Mouse (Mus musculus) embryonic facial prominence, embryonic 13.5 days (tissue): ENCODE measurements around the gene Krt16. TPM values are rescaled to one million over a fixed set of nuclear protein-coding genes. Genes with fewer than 3 reads are reported as not detected.
"Not testable (repeated sequence)": the region's sequence is repeated elsewhere in the genome, so short reads cannot be mapped to it uniquely, and the experiment has no call there.

Experiments
- ATAC-seq: fragments of 200-750 bp; cut with Nextera tagmentation; 2 replicates; pipeline ENCODE4 v1.8.0; 2017; ENCODE audit warnings: low read depth; ENCODE audit not compliant: insufficient number of reproducible peaks, insufficient read depth, low FRiP score, low TSS enrichment
- H3K27ac ChIP-seq: fragments of 300-500 bp; sonication (generic); 2 replicates; pipeline ENCODE4 v1.5.1; 2015; ENCODE audit warnings: moderate library complexity, mild to moderate bottlenecking, inconsistent platforms
- H3K27me3 ChIP-seq: fragments of 300-500 bp; sonication (generic); 2 replicates; pipeline ENCODE4 v1.6.1; 2015; ENCODE audit warnings: mild to moderate bottlenecking, inconsistent platforms
- H3K36me3 ChIP-seq: fragments of 300-500 bp; sonication (generic); 2 replicates; pipeline ENCODE4 v1.6.1; 2015; ENCODE audit warnings: mild to moderate bottlenecking, inconsistent platforms
- H3K4me1 ChIP-seq: fragments of 300-500 bp; sonication (generic); 2 replicates; pipeline ENCODE4 v1.6.1; 2015; ENCODE audit warnings: inconsistent platforms
- H3K4me2 ChIP-seq: fragments of 300-500 bp; sonication (generic); 2 replicates; pipeline ENCODE4 v1.6.1; 2015; ENCODE audit warnings: moderate library complexity, mild to moderate bottlenecking, inconsistent platforms
- H3K4me3 ChIP-seq: fragments of 300-500 bp; sonication (generic); 2 replicates; pipeline ENCODE4 v1.5.1; 2015; ENCODE audit warnings: mild to moderate bottlenecking, inconsistent platforms
- H3K9ac ChIP-seq: fragments of 300-500 bp; sonication (generic); 2 replicates; pipeline ENCODE4 v1.6.1; 2015; ENCODE audit warnings: mild to moderate bottlenecking, inconsistent platforms
- H3K9me3 ChIP-seq: fragments of 300-500 bp; sonication (generic); 2 replicates; pipeline ENCODE4 v1.6.1; 2016; ENCODE audit warnings: inconsistent platforms
- WGBS: fragments of 180-500 bp; shearing (Covaris S2); methylation state at CpG from one replicate; pipeline ENCODE4 v1.1.7; 2015; ENCODE audit warnings: mixed read lengths; 5-methylcytosine and 5-hydroxymethylcytosine counted together
- polyA plus RNA-seq: library from polyadenylated mRNA; unstranded; fragments of >200 nt; fragmentation: Nextera tagmentation; extraction: Ambion mirVana; gene quantifications from 2 replicates; pipeline ENCODE4 v1.2.1, GENCODE M21; 2015

Krt16 gene
- polyA plus RNA-seq, 1 experiment from 2014 or later = 0.45 TPM

GRCm38 (mm10) chr11:100255514-100255913 is 6.8 kb upstream of the Krt16 start:
- H3K9ac ChIP-seq = no peak overlapping the region
- no peak overlapping the region for H3K4me3 ChIP-seq
- 0 out of 2 replicates have a peak, but pooled peaks cover 1% of the 10 kb centered on the region for H3K4me1 ChIP-seq
- H3K27me3 ChIP-seq = no peaks in the 10 kb centered on the region
- no peak overlapping the region for H3K27ac ChIP-seq
- H3K4me2 ChIP-seq = no peak overlapping the region
- H3K9me3 ChIP-seq = no peaks in the 10 kb centered on the region
- H3K36me3 ChIP-seq = no peaks in the 10 kb centered on the region
- WGBS = 94% methylated on average over 6 of the region's 6 CpGs
- no peak for ATAC-seq

GRCm38 (mm10) chr11:100254360-100255090 is 5.8 kb upstream of the Krt16 start:
- Histone ChIP-seq H3K27ac (no peak overlapping the region), H3K9me3 (no peaks in the 10 kb centered on the region), H3K4me2 (no peak overlapping the region), H3K36me3 (no peaks in the 10 kb centered on the region), H3K4me1 (no peaks in the 10 kb centered on the region), H3K27me3 (no peaks in the 10 kb centered on the region), H3K9ac (no peak overlapping the region), H3K4me3 (no peak overlapping the region)
- no peak for ATAC-seq
- WGBS = 67% methylated on average over 5 of the region's 5 CpGs

- WGBS = 80% methylated on average over 7 of the region's 7 CpGs
- H3K4me3 ChIP-seq, H3K9ac ChIP-seq, H3K27ac ChIP-seq, ATAC-seq, H3K4me2 ChIP-seq, H3K36me3 ChIP-seq, H3K9me3 ChIP-seq, H3K4me1 ChIP-seq, H3K27me3 ChIP-seq: not testable (repeated sequence)
These were observed 2.2 kb downstream of the Krt16 start for GRCm38 (mm10) chr11:100246471-100246870.

DNA sequence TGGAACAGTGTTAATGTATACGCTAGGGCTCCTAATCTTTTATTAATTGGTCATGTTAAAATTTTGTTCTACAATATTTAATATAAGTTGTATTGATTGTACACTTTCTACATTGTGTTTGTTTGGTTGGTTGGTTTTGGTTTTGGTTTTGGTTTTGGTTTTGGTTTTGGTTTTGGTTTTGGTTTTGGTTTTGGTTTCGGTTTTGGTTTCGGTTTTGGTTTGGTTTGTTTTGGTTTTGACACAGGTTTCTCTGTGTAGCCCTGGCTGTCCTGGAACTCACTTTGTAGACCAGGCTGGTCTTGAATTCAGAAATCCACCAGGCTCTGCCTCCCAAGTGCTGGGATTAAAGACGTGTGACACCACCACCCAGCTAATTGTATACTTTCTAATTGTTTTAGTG is 8.4 kb downstream of the Krt16 start:
- peaks cover 10% of the 10 kb centered on the region; the same call in 1 of the 2 replicates for H3K9me3 ChIP-seq
- not testable (repeated sequence) for H3K4me3 ChIP-seq

GRCm38 (mm10) chr11:100221741-100222140 is 27.0 kb downstream of the Krt16 start:
- 63% methylated on average over 8 of the region's 8 CpGs for WGBS
- peaks cover 5% of the 10 kb centered on the region for H3K9me3 ChIP-seq
- 0 out of 2 replicates have a peak, but pooled peaks have one; percentile 3 for ATAC-seq
- no peaks in the 10 kb centered on the region for H3K36me3 ChIP-seq
- no peak overlapping the region for H3K4me3 ChIP-seq
- no peak overlapping the region for H3K27ac ChIP-seq
- H3K4me2 ChIP-seq = no peak overlapping the region
- no peaks in the 10 kb centered on the region for H3K4me1 ChIP-seq
- no peaks in the 10 kb centered on the region for H3K27me3 ChIP-seq
- no peak overlapping the region for H3K9ac ChIP-seq

More for the DNA sequence above, 8.4 kb downstream of the Krt16 start:
- not testable (repeated sequence) for H3K4me1 ChIP-seq, H3K27ac ChIP-seq, H3K4me2 ChIP-seq, H3K27me3 ChIP-seq, H3K9ac ChIP-seq, H3K36me3 ChIP-seq, ATAC-seq
- 86% methylated on average over 4 of the region's 4 CpGs for WGBS

GRCm38 (mm10) chr11:100219304-100219703 is 29.4 kb downstream of the Krt16 start:
- Histone ChIP-seq H3K9ac (no peak overlapping the region), H3K36me3 (no peaks in the 10 kb centered on the region), H3K27ac (no peak overlapping the region), H3K4me1 (no peaks in the 10 kb centered on the region), H3K9me3 (no peaks in the 10 kb centered on the region), H3K4me2 (no peak overlapping the region), H3K4me3 (no peak overlapping the region), H3K27me3 (no peaks in the 10 kb centered on the region)
- WGBS = 84% methylated on average over 4 of the region's 4 CpGs
- ATAC-seq = no peak

- Histone ChIP-seq H3K9me3 (no peaks in the 10 kb centered on the region), H3K4me3 (no peak overlapping the region), H3K27ac (peak overlapping the region; percentile 75), H3K36me3 (no peaks in the 10 kb centered on the region), H3K4me2 (peak overlapping the region; percentile 11; the same call in 1 of the 2 replicates), H3K4me1 (no peaks in the 10 kb centered on the region), H3K9ac (no peak overlapping the region), H3K27me3 (no peaks in the 10 kb centered on the region)
- ATAC-seq = no peak
- 43% methylated on average over 6 of the region's 6 CpGs for WGBS
These were observed 40.2 kb downstream of the Krt16 start for GRCm38 (mm10) chr11:100208542-100208941.

DNA sequence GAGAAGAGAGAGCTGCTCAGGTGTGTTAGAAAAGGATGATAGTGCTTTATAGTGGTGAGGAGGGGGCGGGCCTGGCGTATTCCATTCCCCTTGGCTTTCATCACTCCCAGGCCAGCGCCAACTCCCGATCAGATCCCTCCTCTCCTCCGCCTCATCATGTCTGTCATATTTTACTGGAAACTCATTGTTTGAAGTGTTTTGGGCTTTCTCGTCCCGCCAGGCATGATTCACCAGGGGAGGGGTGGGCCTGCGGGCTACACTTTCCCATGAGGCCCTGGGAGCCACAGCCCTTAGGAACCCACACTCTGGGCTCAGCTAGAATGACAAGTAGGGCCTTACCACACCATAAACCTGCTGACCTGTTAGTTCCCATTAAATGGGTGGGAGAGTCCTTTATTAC is 41.2 kb downstream of the Krt16 start, which contains the start of gene Krt14:
Gene Krt14, minus strand, starts transcription at position 51 of the 400 bp plus-strand sequence.
- Histone ChIP-seq H3K27me3 (no peaks in the 10 kb centered on the region), H3K4me2 (peak within 1 kb of the TSS; percentile 35), H3K9ac (peak within 1 kb of the TSS; percentile 55), H3K4me1 (no peaks in the 10 kb centered on the region), H3K9me3 (no peaks in the 10 kb centered on the region), H3K36me3 (no peaks in the 10 kb centered on the region), H3K27ac (peak within 1 kb of the TSS; percentile 75), H3K4me3 (peak within 1 kb of the TSS; percentile 31)
- 71% methylated on average over 8 of the region's 8 CpGs for WGBS
- no peak for ATAC-seq

- no peaks in the 10 kb centered on the region for H3K9me3 ChIP-seq
- no peak for ATAC-seq
- H3K9ac ChIP-seq = no peak overlapping the region
- H3K4me1 ChIP-seq = no peaks in the 10 kb centered on the region
- no peak overlapping the region for H3K27ac ChIP-seq
- WGBS = 16% methylated on average over 6 of the region's 6 CpGs
- H3K36me3 ChIP-seq = no peaks in the 10 kb centered on the region
- no peak overlapping the region for H3K4me2 ChIP-seq
- H3K27me3 ChIP-seq = no peaks in the 10 kb centered on the region
- H3K4me3 ChIP-seq = no peak overlapping the region
These were observed 45.3 kb downstream of the Krt16 start for GRCm38 (mm10) chr11:100203448-100203847.

GRCm38 (mm10) chr11:100202906-100203305 is 45.8 kb downstream of the Krt16 start:
- H3K4me3 ChIP-seq = no peak overlapping the region
- H3K9me3 ChIP-seq = no peaks in the 10 kb centered on the region
- ATAC-seq = no peak
- no peak overlapping the region for H3K4me2 ChIP-seq
- H3K9ac ChIP-seq = no peak overlapping the region
- no peak overlapping the region for H3K27ac ChIP-seq
- no peaks in the 10 kb centered on the region for H3K4me1 ChIP-seq
- no peaks in the 10 kb centered on the region for H3K27me3 ChIP-seq
- H3K36me3 ChIP-seq = no peaks in the 10 kb centered on the region
- WGBS = 78% methylated on average over 4 of the region's 4 CpGs

DNA sequence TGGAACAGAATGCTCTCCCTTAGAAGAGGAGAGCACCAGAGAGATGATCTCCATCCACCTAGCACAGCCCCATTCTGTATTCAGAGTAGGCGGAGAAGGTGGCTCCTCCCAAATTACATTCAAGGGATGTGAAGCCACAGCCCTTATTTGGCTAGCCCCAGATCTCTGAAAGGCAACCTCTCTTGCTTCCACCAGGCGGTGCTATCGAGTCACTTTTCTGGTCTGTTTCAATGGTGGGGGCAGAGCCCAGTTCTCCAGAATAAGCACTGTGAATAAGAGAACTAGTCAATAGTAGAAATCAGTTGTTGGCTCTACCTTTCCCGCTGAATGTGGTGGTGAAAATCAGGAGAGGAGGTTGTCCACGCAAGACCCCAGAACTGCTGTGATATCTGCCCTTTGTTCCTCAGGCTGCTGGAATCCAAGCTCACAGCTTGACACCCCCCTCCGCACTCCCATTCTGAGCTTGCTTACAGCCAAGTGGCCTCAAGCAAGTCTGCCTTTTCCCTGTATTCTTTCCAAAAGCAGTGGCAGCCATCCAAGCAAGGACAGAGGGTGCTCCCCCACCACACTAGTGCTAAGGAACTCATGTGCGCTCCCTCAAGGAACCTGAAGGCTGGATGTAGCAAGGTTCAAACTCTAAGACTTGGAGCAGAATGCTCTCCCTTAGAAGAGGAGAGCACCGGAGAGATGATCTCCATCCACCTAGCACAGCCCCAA is 48.4 kb downstream of the Krt16 start:
- Histone ChIP-seq H3K4me3 (no peak overlapping the region), H3K27ac (no peak overlapping the region), H3K36me3 (no peaks in the 10 kb centered on the region), H3K4me2 (no peak overlapping the region), H3K9me3 (no peaks in the 10 kb centered on the region), H3K4me1 (no peaks in the 10 kb centered on the region), H3K9ac (no peak overlapping the region), H3K27me3 (no peaks in the 10 kb centered on the region)
- ATAC-seq = no peak
- WGBS = 46% methylated on average over 8 of the region's 8 CpGs

DNA sequence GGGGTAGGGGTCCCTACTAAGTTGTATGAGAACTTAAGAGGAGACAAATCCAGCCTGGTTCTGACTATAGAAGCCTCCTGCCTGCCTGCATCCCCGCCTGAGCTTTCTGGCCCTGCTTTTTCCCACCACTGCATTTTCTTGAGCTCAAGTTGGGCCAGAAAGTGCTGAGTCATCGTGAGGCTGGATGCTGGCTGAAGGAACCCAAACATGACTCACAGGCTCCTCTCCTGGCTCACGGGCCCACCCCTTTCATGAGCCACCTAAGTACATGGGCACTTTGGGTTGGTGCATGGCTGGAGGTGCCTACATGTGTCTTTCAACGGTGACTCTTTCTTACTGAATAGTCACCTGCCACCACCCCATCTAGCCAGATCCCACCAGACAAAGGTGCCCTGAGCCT is 50.0 kb downstream of the Krt16 start:
- H3K9ac ChIP-seq = no peak overlapping the region
- H3K4me2 ChIP-seq = no peak overlapping the region
- no peaks in the 10 kb centered on the region for H3K27me3 ChIP-seq
- no peak overlapping the region for H3K4me3 ChIP-seq
- H3K9me3 ChIP-seq = no peaks in the 10 kb centered on the region
- no peak for ATAC-seq
- WGBS = 78% methylated on average over 4 of the region's 4 CpGs
- no peak overlapping the region for H3K27ac ChIP-seq
- H3K36me3 ChIP-seq = no peaks in the 10 kb centered on the region
- H3K4me1 ChIP-seq = no peaks in the 10 kb centered on the region
